Mouse (Mus musculus): ENCODE measurements around the gene Pcdh7. TPM values are rescaled to one million over a fixed set of nuclear protein-coding genes. Genes with fewer than 3 reads are reported as not detected.

The Pcdh7 gene
- total RNA-seq, 2 experiments from 2014 or later, result 57.1 to 58.3 TPM

- no peak for DNase-seq (ENCODE audit: low spot score in 2 of 2)
Measured at GRCm38 (mm10) chr5:57788775-57789509, 71.2 kb downstream of the Pcdh7 start.

- DNase-seq (ENCODE audit: low spot score in 2 of 2), result no peak
Measured at GRCm38 (mm10) chr5:57796337-57796736, 78.6 kb downstream of the Pcdh7 start.

- no peak for DNase-seq (ENCODE audit: low spot score in 2 of 2)
Measured at GRCm38 (mm10) chr5:57797951-57798670, 80.3 kb downstream of the Pcdh7 start.

GRCm38 (mm10) chr5:57803108-57803507, 85.3 kb downstream of the Pcdh7 start:
- no peak for DNase-seq (ENCODE audit: low spot score in 2 of 2)

- DNase-seq (ENCODE audit: low spot score in 2 of 2), result no peak
Measured at GRCm38 (mm10) chr5:57803890-57804289, 86.1 kb downstream of the Pcdh7 start.

- no peak for DNase-seq (ENCODE audit: low spot score in 2 of 2)
Measured at GRCm38 (mm10) chr5:57807350-57807749, 89.6 kb downstream of the Pcdh7 start.

GRCm38 (mm10) chr5:57810641-57811040, 92.9 kb downstream of the Pcdh7 start:
- no peak for DNase-seq (ENCODE audit: low spot score in 2 of 2)

GRCm38 (mm10) chr5:57815964-57816589, 98.3 kb downstream of the Pcdh7 start:
- DNase-seq (ENCODE audit: low spot score in 2 of 2), result no peak

GRCm38 (mm10) chr5:57819788-57820187, 102.0 kb downstream of the Pcdh7 start:
- no peak for DNase-seq (ENCODE audit: low spot score in 2 of 2)

- DNase-seq (ENCODE audit: low spot score in 2 of 2), result no peak
Measured at GRCm38 (mm10) chr5:57821099-57821498, 103.3 kb downstream of the Pcdh7 start.

GRCm38 (mm10) chr5:57828437-57828836, 110.7 kb downstream of the Pcdh7 start:
- DNase-seq (ENCODE audit: low spot score in 2 of 2), result no peak

- no peak for DNase-seq (ENCODE audit: low spot score in 2 of 2)
Measured at GRCm38 (mm10) chr5:57837150-57837549, 119.4 kb downstream of the Pcdh7 start.

GRCm38 (mm10) chr5:57841357-57842119, 123.8 kb downstream of the Pcdh7 start:
- DNase-seq (ENCODE audit: low spot score in 2 of 2), result no peak

- DNase-seq (ENCODE audit: low spot score in 2 of 2), result peak; percentile 47 to 68
Measured at GRCm38 (mm10) chr5:57847500-57847899, 129.7 kb downstream of the Pcdh7 start.

GRCm38 (mm10) chr5:57850111-57850510, 132.3 kb downstream of the Pcdh7 start:
- no peak for DNase-seq (ENCODE audit: low spot score in 2 of 2)

- no peak for DNase-seq (ENCODE audit: low spot score in 2 of 2)
Measured at GRCm38 (mm10) chr5:57857316-57857715, 139.5 kb downstream of the Pcdh7 start.

GRCm38 (mm10) chr5:57864254-57864653, 146.5 kb downstream of the Pcdh7 start:
- DNase-seq (ENCODE audit: low spot score in 2 of 2), result no peak

- no peak for DNase-seq (ENCODE audit: low spot score in 2 of 2)
Measured at GRCm38 (mm10) chr5:57865256-57865655, 147.5 kb downstream of the Pcdh7 start.

GRCm38 (mm10) chr5:57866097-57866496, 148.3 kb downstream of the Pcdh7 start:
- DNase-seq (ENCODE audit: low spot score in 2 of 2), result no peak

- no peak for DNase-seq (ENCODE audit: low spot score in 2 of 2)
Measured at GRCm38 (mm10) chr5:57867906-57868305, 150.1 kb downstream of the Pcdh7 start.

GRCm38 (mm10) chr5:57868702-57869101, 150.9 kb downstream of the Pcdh7 start:
- DNase-seq (ENCODE audit: low spot score in 2 of 2), result no peak
